Mouse (Mus musculus) common myeloid progenitor, adult 5-6 weeks (primary cell): ENCODE data around the gene Plrg1. TPM values are rescaled to one million over a fixed set of nuclear protein-coding genes. Genes with fewer than 3 reads are reported as not detected.
A peak's percentile ranks its signal among the peaks of the same experiment; 100 is the strongest.

Experiments
- ATAC-seq: replicated peaks from 2 replicates; pipeline ENCODE4 v1.8.0; 2016; ENCODE audit warnings: low read depth, mild to moderate bottlenecking, moderate TSS enrichment, inconsistent platforms; ENCODE audit not compliant: poor library complexity, severe bottlenecking
- total RNA-seq: library from RNA; stranded (forward); fragments of 200-1000, 187-1606 nt; gene quantifications from 2 replicates; pipeline ENCODE4 v1.2.3, GENCODE M21; 2017

Gene Plrg1
- 60.1 and 79.2 TPM in 2 replicates for total RNA-seq

GRCm38 (mm10) chr3:83055281-83056038, at the start of gene Plrg1:
Gene Plrg1, plus strand, starts transcription at chr3:83055522.
- peak; percentile 90 for ATAC-seq

- ATAC-seq = no peak
Measured at GRCm38 (mm10) chr3:83007557-83007956, 47.8 kb upstream of the Plrg1 start, which contains the start of gene Fgg. Gene Fgg, plus strand, starts transcription at chr3:83007724.

GRCm38 (mm10) chr3:83010291-83010690, 45.0 kb upstream of the Plrg1 start:
- ATAC-seq = no peak

- no peak for ATAC-seq
Measured at GRCm38 (mm10) chr3:83011136-83011535, 44.2 kb upstream of the Plrg1 start.

- no peak for ATAC-seq
Measured at GRCm38 (mm10) chr3:83011565-83011964, 43.8 kb upstream of the Plrg1 start.

- ATAC-seq = no peak
Measured at GRCm38 (mm10) chr3:83012636-83013035, 42.7 kb upstream of the Plrg1 start.

GRCm38 (mm10) chr3:83013951-83014350, 41.4 kb upstream of the Plrg1 start:
- ATAC-seq = no peak

- ATAC-seq = no peak
Measured at GRCm38 (mm10) chr3:83016236-83016635, 39.1 kb upstream of the Plrg1 start.

GRCm38 (mm10) chr3:83020387-83020786, 34.9 kb upstream of the Plrg1 start:
- ATAC-seq = no peak

- no peak for ATAC-seq
Measured at GRCm38 (mm10) chr3:83021176-83021575, 34.1 kb upstream of the Plrg1 start.

GRCm38 (mm10) chr3:83025036-83025435, 30.3 kb upstream of the Plrg1 start:
- no peak for ATAC-seq

GRCm38 (mm10) chr3:83025475-83026301, 29.6 kb upstream of the Plrg1 start, which contains the start of gene Fga:
Gene Fga, plus strand, starts transcription at chr3:83026076.
- no peak for ATAC-seq

GRCm38 (mm10) chr3:83027546-83028251, 27.6 kb upstream of the Plrg1 start:
- no peak for ATAC-seq

- ATAC-seq = no peak
Measured at GRCm38 (mm10) chr3:83030331-83030730, 25.0 kb upstream of the Plrg1 start.

GRCm38 (mm10) chr3:83032746-83033308, 22.5 kb upstream of the Plrg1 start:
- ATAC-seq = no peak

GRCm38 (mm10) chr3:83033801-83034200, 21.5 kb upstream of the Plrg1 start:
- ATAC-seq = no peak

GRCm38 (mm10) chr3:83038865-83039264, 16.5 kb upstream of the Plrg1 start:
- ATAC-seq = no peak

GRCm38 (mm10) chr3:83039666-83040065, 15.7 kb upstream of the Plrg1 start:
- ATAC-seq = no peak

GRCm38 (mm10) chr3:83042451-83042850, 12.9 kb upstream of the Plrg1 start:
- ATAC-seq = no peak

- ATAC-seq = no peak
Measured at GRCm38 (mm10) chr3:83046649-83047048, 8.7 kb upstream of the Plrg1 start.
